Mouse (Mus musculus) brain, adult 2 months (tissue): Measurements from ENCODE around the gene Olfr320.
"Not testable (repeated sequence)": the region's sequence is repeated elsewhere in the genome, so short reads cannot be mapped to it uniquely, and the experiment has no call there.

Experiments
- DNase-seq: peaks from one replicate; pipeline ENCODE4 v3.0.0; 2011; ENCODE audit warnings: low read depth, low spot score

The Olfr320 gene

DNA sequence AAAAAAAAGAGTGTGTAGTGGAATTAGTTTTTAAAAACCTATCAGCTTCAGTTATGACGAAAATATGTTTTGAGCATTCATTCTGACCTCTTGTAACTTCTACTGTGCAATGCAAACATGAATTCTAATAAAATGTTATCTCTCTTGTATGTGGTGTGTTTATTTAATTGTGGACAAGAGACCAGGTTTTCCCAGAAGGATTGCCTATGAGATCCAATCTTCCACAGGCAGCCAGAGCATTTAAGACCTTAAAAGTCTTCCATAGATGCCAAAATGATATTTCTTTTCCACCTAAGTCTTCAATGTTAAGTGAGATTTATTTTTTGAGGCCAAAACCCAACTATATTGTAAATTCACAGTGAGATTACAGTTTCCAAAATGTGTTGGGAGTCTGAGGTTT lies at the start of gene Olfr320:
Olfr320 (plus strand) TSS at position 301 of the 400 bp plus-strand sequence.
- DNase-seq: no peak

GRCm38 (mm10) chr11:58634878-58635277 lies 46.0 kb upstream of the Olfr320 start:
- no peak for DNase-seq

GRCm38 (mm10) chr11:58636376-58636977 lies 44.4 kb upstream of the Olfr320 start:
- DNase-seq: peak; percentile 58

- no peak for DNase-seq
Measured at GRCm38 (mm10) chr11:58638176-58638701, 42.7 kb upstream of the Olfr320 start.

DNA sequence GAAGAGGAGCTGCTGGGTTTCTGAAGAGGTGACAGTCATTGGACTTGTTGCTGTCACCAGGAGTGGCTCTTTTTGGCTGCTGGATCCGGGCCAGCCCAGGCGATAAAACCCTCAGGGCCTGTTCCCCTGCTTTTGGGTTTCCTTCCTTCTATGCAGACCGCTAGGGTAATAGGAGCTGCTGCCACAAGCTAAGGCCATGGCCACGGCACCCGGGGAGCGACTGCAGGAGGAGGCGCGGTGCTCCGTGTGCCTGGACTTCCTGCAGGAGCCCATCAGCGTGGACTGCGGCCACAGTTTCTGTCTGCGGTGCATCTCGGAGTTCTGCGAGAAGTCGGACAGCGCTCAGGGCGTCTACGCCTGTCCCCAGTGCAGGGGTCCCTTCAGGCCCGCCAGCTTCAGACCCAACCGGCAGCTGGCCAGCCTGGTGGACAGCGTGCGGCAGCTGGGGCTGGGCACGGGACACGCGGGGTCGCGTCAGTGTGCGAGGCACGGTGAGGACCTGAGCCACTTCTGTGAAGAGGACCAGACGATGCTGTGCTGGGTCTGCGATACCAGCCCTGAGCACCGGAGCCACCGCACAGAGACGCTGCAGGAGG lies 40.5 kb upstream of the Olfr320 start, which contains the start of gene Trim58:
Trim58 (plus strand) TSS at position 194 of the 596 bp plus-strand sequence.
- DNase-seq: no peak

GRCm38 (mm10) chr11:58641057-58641456 lies 39.8 kb upstream of the Olfr320 start:
- DNase-seq: no peak

DNA sequence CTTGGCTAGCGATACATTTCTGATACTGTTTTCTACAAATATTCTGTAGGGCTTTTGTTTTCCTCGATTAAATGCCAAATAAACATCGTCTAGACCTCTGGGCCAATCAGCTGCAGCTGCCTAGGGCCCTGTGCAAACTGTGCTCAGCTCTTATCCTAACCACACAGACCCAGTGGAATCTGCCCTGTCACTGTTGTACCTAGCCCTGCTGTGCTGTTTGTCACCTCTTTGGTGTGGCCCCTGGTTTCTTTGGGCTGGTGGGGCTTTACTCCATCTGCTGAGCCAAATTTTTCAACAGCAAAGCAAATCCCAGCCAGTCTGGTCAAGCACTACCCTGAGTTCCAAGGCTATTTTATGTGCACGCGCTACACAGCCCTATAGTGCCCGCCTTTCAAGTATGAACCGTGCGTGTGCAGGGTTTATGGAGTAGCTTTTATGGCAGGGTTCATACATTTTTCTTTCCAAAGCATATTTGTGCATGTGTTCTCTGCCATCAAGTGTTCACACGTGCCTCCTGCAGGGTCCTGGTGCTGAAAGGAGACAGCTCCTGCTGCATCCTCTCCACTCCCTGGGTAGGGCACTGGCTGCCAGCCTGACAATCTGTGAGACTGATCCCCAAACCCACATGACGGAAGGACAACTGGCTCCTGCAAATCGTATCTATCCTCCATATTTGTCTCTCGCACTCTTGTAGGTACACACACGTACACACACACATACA lies 39.1 kb upstream of the Olfr320 start:
- DNase-seq: no peak

DNA sequence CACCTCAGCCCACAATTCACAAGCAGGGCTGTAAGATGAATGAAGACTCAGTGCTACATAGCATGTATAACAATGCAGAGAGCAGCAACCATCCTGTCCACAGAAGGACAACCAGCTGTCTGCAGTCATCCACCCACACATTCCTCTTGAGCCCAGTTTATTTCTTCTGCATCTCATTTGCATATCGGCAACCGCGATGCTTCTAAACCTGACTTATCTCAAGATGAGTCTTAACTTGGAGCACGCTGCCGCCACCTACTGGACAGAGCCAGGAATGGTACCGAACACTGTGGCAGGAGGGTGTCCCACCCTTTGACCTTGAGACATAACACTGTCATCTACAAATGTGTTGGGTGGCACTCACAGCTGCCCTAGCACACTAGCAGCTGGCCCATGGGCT lies 37.5 kb upstream of the Olfr320 start:
- peak; percentile 64 for DNase-seq

GRCm38 (mm10) chr11:58655151-58655550 lies 25.7 kb upstream of the Olfr320 start:
- no peak for DNase-seq

DNA sequence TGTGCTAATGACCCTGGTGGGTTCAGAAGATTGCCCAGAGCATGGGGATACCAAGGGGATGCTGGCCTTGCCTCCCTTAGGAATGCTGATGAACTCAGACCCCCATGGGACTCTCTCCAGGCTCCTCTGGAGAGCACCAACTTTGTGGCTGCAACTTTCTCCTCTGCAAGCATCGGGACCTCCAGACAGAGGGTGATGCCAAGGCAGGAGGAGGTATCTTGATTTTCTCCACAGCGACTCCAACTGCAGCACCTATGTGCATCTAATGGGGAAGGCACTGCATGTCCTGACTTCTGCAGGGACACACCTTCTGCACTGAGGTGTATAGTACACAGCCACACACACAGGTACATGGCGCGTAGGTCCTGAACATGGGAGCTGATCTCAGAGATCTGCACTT lies 22.3 kb upstream of the Olfr320 start, which contains the start of gene Olfr322:
Olfr322 (plus strand) TSS at position 187 of the 400 bp plus-strand sequence.
- no peak for DNase-seq

DNA sequence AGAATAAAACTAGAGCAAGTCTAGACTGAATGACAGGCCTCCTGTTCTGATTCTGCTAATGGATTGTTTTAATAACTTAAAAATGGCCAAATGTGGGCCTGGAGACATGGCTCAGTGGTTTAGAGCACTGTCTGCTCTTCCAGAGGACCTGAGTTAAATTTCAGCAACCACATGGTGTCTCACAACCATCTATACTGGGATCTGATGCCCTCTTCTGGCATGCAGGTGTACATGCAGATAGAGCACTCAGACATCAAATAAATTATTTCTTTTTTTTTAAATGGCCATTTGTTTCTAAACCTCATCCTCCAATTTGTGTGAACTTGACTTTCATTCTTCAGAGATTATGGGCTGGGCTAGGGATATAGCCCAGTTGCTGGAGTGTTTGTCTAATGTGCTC lies 11.6 kb upstream of the Olfr320 start:
- DNase-seq: no peak

- no peak for DNase-seq
Measured at GRCm38 (mm10) chr11:58671825-58672224, 9.1 kb upstream of the Olfr320 start.

GRCm38 (mm10) chr11:58698862-58699261 lies 18.0 kb downstream of the Olfr320 start, which contains the start of gene Olfr319:
Olfr319 (plus strand) TSS chr11:58699162.
- no peak for DNase-seq

DNA sequence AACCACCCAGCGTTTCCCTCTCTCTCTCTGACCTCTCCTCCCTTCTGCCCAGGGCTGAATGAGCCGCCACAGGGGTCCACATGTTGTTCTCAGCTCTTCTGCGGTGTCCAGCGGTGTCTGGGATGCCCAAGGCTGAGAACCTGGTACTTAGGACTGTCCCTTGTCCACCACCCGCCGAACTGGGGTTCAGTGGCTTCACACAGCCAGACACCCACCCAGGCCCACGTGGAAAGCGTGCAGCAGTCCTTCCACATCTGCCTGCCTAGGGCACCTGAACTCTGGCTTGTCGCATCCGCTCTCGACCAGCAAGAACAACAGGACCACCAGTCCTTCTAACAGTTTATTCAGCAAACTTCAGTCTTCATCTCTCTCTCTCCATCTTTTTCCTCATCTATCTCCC lies 28.2 kb downstream of the Olfr320 start:
- DNase-seq: no peak

DNA sequence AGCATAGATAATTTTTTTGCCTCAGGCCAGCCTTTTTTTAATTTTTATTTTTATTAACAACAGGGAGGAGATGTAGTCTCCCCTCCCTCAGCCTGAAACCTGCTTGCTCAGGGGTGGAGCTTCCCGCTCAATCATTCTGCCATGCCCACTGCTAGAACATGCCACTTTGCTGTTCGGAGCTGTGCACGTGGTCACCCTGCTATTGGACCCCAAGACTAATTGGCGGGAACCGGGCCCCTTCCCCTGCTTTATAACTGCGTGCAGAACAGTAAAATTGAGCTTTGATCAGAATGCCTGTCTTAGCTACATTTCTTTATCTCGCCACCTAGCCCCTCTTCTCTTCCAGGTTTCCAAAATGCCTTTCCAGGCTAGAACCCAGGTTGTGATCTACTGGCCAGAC lies 36.8 kb downstream of the Olfr320 start:
- DNase-seq: not testable (repeated sequence)

DNA sequence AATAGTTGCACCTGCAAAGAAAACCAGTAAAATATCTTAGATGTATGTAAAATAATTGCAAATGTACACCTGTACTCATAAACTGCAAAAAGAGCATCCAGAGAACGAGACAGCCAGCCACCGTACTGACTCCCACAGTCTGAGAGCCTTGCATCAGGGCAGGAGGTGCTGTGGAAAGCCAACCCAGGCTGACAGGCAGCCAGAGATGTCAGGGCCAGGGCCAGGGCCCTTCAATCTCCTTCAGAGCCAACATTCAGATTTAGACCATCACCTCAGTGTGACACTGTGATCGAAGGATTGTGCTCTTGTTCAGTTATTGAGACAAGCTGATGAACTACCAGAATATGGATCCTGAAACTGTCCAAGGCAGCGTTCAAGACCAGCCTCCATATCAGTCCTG lies 38.8 kb downstream of the Olfr320 start:
- DNase-seq: no peak

DNA sequence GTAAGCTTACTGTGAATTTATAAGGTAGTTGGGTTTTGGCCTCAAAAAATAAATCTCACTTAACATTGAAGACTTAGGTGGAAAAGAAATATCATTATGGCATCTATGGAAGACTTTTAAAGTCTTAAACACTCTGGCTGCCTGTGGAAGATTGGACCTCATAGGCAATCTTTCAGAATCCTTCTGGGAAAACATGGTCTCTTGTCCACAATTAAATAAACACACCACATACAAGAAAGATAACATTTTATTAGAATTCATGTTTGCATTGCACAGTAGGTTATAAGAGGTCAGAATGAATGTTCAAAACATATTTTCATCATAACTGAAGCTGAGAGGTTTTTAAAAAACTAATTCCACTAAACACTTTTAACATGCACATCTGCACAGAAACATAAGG lies 43.0 kb downstream of the Olfr320 start, which contains the start of gene Olfr318:
Olfr318 (minus strand) TSS at position 101 of the 400 bp plus-strand sequence.
- DNase-seq: no peak

- DNase-seq: not testable (repeated sequence)
Measured at GRCm38 (mm10) chr11:58727896-58728650, 47.2 kb downstream of the Olfr320 start.

- DNase-seq: peak; percentile 68
Measured at GRCm38 (mm10) chr11:58733372-58733771, 52.5 kb downstream of the Olfr320 start.
